Mouse (Mus musculus) adrenal gland, adult 18-20 months (tissue): ENCODE measurements around the gene Mpdu1. TPM values are rescaled to one million over a fixed set of nuclear protein-coding genes. Genes with fewer than 3 reads are reported as not detected.
"Not testable (repeated sequence)": the region's sequence is repeated elsewhere in the genome, so short reads cannot be mapped to it uniquely, and the experiment has no call there.

Experiments
- DNase-seq, 2 experiments: peaks; one replicate each; pipeline ENCODE4 v3.0.0; 2021 to 2022; ENCODE audit warnings: low spot score in 2 of 2
- microRNA-seq, 2 experiments: library from miRNA; unstranded; fragments of <30 nt; microRNA quantifications; one replicate each; pipeline ENCODE4 v1.2.0; 2021; ENCODE audit warnings: borderline number of aligned reads in 2 of 2
- total RNA-seq, 2 experiments: library from RNA; stranded (reverse); gene quantifications; 1 replicate in 1 of 2; 2 replicates in 1 of 2; pipeline ENCODE4 v1.2.3; 2021

Mpdu1 gene
- total RNA-seq, 2 experiments from 2014 or later = 95.7 to 117 TPM

DNA sequence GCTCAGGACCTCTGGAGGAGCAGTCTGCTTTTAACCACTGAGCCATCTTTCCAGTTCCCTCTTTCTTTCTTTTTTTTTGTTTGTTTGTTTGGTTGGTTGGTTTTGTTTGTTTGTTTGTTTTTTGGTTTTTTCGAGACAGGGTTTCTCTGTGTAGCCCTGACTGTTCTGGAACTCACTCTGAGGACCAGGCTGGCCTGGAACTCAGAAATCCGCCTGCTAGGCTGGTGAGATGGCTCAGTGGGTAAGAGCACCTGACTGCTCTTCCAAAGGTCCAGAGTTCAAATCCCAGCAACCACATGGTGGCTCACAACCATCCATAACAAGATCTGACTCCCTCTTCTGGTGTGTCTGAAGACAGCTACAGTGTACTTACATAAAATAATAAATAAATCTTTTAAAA, 38.1 kb downstream of the Mpdu1 start:
- not testable (repeated sequence) for DNase-seq

DNA sequence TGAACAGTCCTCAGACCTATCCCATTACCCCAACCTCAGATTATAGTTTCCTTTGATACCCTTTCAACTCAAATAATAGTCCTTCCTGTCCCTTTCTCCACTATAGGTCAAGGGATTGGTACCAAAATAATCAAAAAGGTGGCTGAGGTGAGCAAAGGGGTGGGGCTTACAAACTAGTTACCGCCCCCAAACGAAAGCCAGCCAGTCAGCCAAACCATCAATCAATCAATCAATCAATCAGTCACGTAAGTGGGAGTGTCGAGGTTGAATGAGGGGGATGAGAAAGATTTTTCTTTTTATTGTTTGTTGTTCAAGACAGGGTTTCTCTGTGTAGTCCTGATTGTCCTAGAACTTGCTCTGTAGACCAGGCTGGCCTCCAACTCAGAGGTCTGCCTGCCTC, 39.4 kb downstream of the Mpdu1 start:
- no peak for DNase-seq

DNA sequence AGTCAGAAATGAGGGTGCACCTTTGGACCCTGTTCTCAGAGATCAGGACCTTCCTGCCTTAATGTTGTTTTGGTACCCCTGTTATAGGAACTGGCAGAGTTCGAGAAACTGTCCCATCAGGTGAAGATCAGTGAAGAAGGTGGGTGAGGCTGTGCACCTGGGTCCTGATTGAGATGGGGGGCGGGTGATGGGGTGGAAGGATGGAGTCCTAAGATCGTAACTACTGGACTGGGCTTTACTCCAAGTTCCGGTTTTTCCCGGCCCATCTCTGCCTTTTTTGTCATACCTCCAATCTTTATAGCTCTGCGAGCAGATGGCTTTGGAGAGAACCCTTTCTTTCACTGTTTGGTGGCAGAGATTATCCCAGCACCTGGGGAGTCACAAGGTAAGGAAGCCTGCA, 40.0 kb downstream of the Mpdu1 start:
- DNase-seq = no peak

DNA sequence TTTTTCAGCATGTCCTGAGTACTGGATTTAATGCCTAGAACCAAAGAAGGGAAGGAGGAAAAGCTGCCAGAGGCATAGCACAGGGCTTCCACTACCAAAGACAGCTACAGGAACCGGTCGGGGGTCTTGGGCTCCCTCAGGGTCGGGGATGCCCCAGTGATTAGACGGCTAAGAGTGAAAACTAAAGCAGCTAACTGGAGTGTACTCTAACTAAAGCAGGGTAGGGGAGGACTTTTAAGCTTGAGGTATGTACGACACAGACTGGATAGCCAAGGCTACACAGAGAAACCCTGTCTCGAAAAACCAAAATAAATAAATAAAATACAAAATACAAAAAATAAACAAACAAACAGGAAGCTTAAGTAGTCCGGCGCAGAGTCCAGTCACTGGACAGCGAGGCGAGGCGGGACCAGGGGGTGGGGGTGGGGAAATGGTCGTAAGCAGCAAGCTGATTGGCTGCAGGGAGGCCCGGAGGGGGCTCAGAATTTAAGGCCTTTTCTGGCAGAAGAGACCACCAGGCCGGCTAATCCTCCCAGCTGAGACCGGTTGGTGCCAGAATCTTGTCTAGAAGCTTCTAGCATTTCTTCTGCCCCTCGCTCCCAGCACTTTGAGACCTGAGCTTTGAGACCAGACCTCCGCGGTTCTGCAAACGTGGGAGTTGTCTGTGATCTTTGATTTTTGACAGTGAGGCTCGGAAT, 40.7 kb downstream of the Mpdu1 start, which contains the start of gene Sat2:
TSS of gene Sat2 (plus strand) at position 454 of the 698 bp plus-strand sequence.
- DNase-seq = peak; percentile 43 to 55

DNA sequence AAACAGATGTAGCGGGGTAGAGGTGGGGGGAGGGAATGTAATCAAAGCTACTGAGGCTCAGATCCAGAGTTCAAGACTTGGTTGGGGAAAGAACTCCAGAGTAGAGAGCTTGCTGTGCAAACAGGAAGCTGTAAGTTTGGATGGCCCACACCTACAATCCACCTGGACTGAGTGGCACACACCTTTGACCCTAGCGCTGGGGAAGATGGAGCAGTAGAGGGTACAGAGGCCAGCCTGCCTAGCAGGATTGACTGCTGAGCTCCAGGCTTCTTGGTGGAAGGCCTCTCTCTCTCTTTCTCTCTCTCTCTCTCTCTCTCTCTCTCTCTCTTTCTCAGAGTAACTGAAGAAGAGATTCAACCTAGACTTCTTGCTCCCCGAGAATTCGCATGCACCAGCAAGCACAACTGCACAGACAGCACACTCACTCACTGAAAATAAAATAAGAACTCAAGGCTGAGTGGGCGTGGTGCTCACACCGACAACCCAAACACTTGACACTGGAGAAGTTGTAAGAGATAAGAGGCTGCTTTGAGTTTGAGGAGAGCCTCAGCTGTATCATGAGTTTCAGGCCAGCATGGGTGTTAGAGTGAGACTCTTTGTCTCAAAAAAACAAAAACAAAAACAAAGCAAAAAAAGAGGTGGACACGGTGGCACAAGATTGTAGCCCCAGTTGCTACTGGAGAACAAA, 41.9 kb downstream of the Mpdu1 start:
- no peak for DNase-seq

DNA sequence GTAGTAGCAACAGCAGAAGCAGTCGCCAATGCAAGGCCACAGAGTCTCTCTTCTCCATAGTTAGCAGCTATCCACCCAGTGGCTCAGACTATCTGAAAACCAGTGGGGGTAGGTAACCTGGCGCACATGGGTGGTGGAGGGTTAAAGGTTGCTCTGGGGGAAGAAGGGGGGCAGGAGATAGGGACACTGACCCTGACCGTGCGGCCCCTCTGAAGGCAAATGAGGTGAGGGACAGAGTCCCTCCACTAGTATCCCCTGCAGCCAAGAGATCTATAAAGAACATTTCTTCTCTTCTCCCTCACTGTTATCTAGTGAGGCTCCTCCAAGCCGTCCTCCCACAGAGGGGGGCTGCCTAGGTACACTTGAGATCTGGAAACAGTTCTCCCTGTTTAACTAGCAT, 44.6 kb downstream of the Mpdu1 start, which contains the start of gene Shbg:
TSS of gene Shbg (minus strand) at position 101 of the 400 bp plus-strand sequence.
- no peak for DNase-seq

DNA sequence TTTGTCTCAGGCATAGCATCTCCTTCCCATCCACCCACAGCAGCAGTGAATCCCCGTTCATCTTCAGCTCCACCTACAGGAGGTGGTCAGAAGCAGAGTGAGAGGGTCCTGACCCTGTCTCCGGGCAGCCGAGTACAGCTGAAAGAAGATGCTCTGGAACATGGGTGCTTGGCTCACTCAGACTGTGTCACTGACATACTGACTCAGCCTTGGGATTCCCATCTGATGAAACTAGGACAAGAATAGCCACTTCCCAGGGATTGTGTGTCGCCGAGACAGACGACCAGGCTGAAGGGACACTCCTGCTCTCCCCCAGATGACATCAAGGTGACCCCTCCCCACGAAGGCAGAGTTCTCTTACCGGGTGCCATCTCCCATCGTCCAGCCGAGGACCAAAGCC, 45.7 kb downstream of the Mpdu1 start:
- no peak for DNase-seq

DNA sequence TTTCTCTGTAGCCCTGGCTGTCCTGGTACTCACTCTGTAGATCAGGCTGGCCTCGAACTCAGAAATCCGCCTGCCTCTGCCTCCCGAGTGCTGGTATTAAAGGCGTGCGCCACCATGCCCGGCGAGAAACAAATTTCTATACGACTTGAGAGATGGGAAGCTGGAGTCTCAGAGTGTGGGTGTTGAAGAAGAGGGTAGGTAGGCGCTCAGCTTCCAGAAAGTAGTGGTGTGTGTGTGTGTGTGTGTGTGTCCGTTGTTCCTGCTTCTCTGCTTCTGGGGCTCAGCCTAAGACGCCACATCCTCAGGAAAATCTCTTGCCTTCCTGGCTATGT, 48.2 kb downstream of the Mpdu1 start:
- DNase-seq = not testable (repeated sequence)

DNA sequence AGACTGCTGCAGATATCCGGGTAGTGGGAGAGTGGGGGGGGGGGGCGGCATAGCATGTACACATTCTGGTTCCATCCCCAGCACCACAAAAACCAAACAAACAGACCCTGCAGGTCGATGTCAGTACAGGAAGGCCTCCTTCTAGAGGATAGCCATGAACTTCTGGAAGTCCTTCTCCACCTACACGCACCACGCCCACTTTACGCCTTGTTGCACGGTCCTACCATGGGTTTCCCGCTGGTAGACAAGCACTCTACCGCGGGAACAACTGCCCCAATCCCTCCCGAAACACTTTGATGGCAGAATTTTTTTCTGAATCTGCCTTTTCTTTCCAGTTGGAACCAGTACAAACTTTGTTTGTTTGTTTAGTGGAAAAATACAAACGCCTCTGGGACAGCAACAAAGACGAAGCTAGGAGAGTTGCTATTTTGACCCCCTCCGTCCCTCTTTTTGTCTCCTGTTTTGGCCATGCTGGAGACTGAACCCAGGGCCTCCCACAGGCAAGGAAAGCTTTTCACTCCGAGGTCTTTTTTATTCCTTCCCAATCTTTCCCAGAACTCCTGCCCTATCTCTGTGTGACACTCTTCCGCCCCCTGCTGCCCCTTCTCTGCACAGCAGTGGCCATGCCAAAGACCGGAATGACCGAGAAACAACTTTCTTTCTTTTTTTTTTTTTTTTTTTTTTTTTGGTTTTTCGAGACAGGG, 48.7 kb downstream of the Mpdu1 start:
- peak; percentile 82 to 93 for DNase-seq

DNA sequence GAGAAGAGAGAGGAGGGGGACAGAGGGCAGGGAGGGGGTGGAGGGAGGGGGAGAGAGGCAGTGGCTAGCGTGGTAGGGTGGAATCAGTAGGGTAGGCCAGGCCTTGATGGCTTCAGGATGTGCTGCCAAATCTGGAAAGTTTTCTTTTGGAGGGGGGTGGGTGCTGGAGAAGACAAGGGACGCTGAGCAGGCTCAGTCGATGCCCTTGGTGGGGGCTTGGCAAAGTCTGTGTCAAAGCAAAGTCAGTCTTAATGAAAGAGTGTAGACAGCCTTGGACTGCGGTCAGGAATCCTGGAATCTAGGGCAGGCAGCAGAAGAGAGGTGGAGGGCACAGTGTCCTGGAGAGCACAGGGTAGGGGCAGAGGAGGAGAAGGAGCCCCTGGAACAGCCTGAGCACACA, 51.5 kb downstream of the Mpdu1 start:
- no peak for DNase-seq

DNA sequence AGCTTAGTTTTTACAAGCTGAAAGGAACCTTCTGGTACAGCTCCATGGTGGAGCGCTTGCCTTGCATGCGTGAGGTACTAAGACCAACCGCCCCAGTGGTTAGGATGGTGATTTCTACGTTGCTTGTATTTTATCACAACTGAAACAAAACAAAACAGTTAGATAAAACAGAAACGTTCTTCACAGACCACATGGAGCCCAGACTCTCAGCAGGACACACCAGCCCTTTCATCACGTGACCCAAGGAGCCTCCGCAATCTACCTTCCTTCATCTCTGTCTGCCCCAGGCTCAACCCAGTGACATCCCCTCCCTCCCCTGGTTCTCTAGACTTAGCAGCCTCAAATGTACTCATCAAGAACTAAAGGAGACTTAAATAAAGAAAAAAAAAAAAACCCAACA, 53.0 kb downstream of the Mpdu1 start:
- no peak for DNase-seq

DNA sequence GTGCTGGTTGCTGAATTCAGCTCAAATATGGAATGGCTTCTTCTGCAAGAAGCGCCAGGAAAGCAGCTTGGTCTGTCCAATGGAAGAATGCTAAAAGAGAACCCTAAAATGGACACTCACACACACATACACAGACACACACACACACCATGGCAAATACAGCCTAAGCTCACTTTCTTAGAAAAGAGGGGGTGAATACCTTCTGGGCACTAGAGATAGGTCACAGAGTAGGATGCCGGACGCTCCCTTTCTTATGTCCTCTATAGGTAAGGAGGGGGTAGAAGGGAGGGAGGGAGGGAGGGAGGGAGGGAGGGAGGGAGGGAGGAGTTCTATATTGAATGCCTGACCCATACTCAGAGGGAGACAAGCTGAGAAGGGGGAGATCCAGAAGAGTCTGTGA, 53.9 kb downstream of the Mpdu1 start:
- no peak for DNase-seq

DNA sequence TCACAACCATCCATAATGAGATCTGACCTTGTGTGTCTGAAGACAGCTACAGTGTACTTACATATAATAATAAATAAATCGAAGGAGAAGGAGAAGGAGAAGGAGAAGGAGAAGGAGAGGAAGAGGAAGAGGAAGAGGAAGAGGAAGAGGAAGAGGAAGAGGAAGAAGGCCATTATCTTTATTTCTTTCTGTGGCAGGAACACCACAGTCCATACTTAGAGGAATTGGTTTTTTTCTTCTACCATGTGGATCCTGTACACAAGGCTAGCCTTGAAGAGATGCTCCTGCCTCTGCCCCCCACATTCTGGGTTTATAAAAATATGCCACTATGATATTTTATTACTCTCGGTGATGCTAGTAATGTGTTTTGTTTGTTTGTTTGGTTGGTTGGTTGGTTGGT, 55.6 kb downstream of the Mpdu1 start:
- DNase-seq = no peak

Small RNAs within 50 kb of the gene (microRNA-seq; reads per million reads assigned to microRNA genes)
- gene Mir1934 (3.3 to 9.8 reads per million in 2 experiments), gene Mir467f (0 reads per million in 2 experiments)

Other genes starting within 250 kb of the Mpdu1 start
- 10 to 100 TPM; 32.7 to 34.8 TPM for gene Kdm6b, start 249.0 kb downstream of the Mpdu1 start, total RNA-seq
- under 1 TPM; 0.13 TPM for gene Dnah2, start 113.5 kb downstream of the Mpdu1 start, total RNA-seq
- gene Efnb3, start 102.4 kb downstream of the Mpdu1 start, total RNA-seq = under 1 TPM; 0.74 to 0.76 TPM
- 10 to 100 TPM in 1 of 2 experiments, 1 to 10 TPM in 1; 9.6 to 10.9 TPM for gene Wrap53, start 82.4 kb downstream of the Mpdu1 start, total RNA-seq
- gene Trp53, start 82.3 kb downstream of the Mpdu1 start, total RNA-seq = 10 to 100 TPM; 48.4 to 53.4 TPM
- 10 to 100 TPM; 32.8 to 39.8 TPM for gene Atp1b2, start 56.7 kb downstream of the Mpdu1 start, total RNA-seq
- gene Shbg, start 44.7 kb downstream of the Mpdu1 start, total RNA-seq = not detected
- 1 to 10 TPM; 5.9 to 6.5 TPM for gene Sat2, start 40.6 kb downstream of the Mpdu1 start, total RNA-seq
- gene Fxr2, start 29.7 kb downstream of the Mpdu1 start, total RNA-seq = 10 to 100 TPM; 83.5 to 90.2 TPM
- gene Sox15, start 7.3 kb downstream of the Mpdu1 start, total RNA-seq = not detected
- gene Cd68, start 3.5 kb upstream of the Mpdu1 start, total RNA-seq = 10 to 100 TPM; 20.5 to 36.7 TPM
- 100 to 1,000 TPM; 584 to 655 TPM for gene Eif4a1, start 9.8 kb upstream of the Mpdu1 start, total RNA-seq
- gene Senp3, start 19.4 kb upstream of the Mpdu1 start, total RNA-seq = 10 to 100 TPM; 69.0 to 79.8 TPM
- 1 to 10 TPM; 2.8 to 5.3 TPM for gene Tnfsf13, start 23.1 kb upstream of the Mpdu1 start, total RNA-seq
- 10 to 100 TPM; 23.7 to 26.2 TPM for gene Tnfsf12, start 33.2 kb upstream of the Mpdu1 start, total RNA-seq
- gene Tnfsfm13, start 33.5 kb upstream of the Mpdu1 start, total RNA-seq = 1 to 10 TPM; 3.6 to 4.9 TPM
- 10 to 100 TPM; 55.4 to 79.7 TPM for gene Polr2a, start 96.0 kb upstream of the Mpdu1 start, total RNA-seq
- gene Slc35g3, start 99.3 kb upstream of the Mpdu1 start, total RNA-seq = not detected
- 10 to 100 TPM; 48.2 to 71.4 TPM for gene Zbtb4, start 103.3 kb upstream of the Mpdu1 start, total RNA-seq
- 1 to 10 TPM; 1.3 to 3.9 TPM for gene Chrnb1, start 133.3 kb upstream of the Mpdu1 start, total RNA-seq
- 10 to 100 TPM in 1 of 2 experiments, 1 to 10 TPM in 1; 3.0 to 13.0 TPM for gene Fgf11, start 139.2 kb upstream of the Mpdu1 start, total RNA-seq
- under 1 TPM; 0.36 to 0.51 TPM for gene Tmem102, start 143.0 kb upstream of the Mpdu1 start, total RNA-seq
- not detected for gene Gm39566, start 152.7 kb upstream of the Mpdu1 start, total RNA-seq
- not detected for gene Spem2, start 155.8 kb upstream of the Mpdu1 start, total RNA-seq
- not detected for gene Spem1, start 159.5 kb upstream of the Mpdu1 start, total RNA-seq
- 10 to 100 TPM; 19.7 to 24.9 TPM for gene Nlgn2, start 175.1 kb upstream of the Mpdu1 start, total RNA-seq
- 100 to 1,000 TPM; 145 TPM for gene Tmem256, start 175.9 kb upstream of the Mpdu1 start, total RNA-seq
- 10 to 100 TPM; 38.2 to 46.2 TPM for gene Plscr3, start 183.7 kb upstream of the Mpdu1 start, total RNA-seq
- under 1 TPM in 1 of 2 experiments, not detected in 1; 0.38 TPM for gene Tnk1, start 196.1 kb upstream of the Mpdu1 start, total RNA-seq
- not detected for gene Tmem95, start 215.4 kb upstream of the Mpdu1 start, total RNA-seq
- gene Kctd11, start 218.8 kb upstream of the Mpdu1 start, total RNA-seq = 1 to 10 TPM; 3.6 to 6.0 TPM
- 1 to 10 TPM in 1 of 2 experiments, under 1 TPM in 1; 0.43 to 1.5 TPM for gene Acap1, start 232.9 kb upstream of the Mpdu1 start, total RNA-seq
- gene 2810408A11Rik, start 238.3 kb upstream of the Mpdu1 start, total RNA-seq = under 1 TPM; 0.29 to 0.86 TPM
- 10 to 100 TPM; 48.5 to 53.9 TPM for gene Neurl4, start 238.4 kb upstream of the Mpdu1 start, total RNA-seq